Mouse (Mus musculus): ENCODE measurements around the gene Ccl22. TPM values are rescaled to one million over a fixed set of nuclear protein-coding genes. Genes with fewer than 3 reads are reported as not detected.

The Ccl22 gene
- polyA plus RNA-seq, 1 experiment from 2014 or later: 0.27 TPM

DNA sequence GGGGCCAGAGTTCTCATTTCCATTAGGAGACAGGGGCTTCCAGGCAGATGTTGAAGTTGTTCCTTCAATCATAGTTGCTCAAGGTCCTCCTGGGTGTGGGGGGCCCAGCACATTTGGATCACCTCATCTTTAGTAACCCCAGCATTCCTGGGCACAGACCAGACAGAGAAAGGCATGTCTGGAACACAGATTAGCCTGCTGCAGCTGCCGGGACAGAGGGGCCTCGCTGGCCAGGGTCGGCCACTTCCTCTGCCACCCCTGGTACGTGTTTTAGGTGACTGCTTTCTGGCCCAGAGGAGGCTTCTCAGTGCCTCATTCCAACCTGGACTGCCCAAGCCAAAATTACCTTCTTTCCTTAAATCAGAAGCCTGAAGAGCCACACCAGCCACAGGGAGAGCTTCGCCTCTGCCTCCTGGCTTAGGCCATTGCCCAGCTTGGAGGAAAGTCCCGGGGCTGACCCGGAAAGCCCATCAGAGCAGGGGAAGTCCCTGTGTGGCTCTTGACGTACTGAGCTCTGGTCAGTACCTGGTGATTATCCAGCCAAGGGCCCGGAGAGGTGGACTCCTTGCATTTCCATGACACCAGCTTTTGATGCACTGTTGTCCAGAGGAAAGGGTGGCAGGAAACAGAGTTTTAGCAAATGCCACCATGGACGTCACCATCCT, 39.7 kb upstream of the Ccl22 start:
- ATAC-seq (ENCODE audit: low read depth) (no peak), DNase-seq (no peak)
- peaks cover 43% of the 10 kb centered on the region for H3K4me1 ChIP-seq (replicated peaks)
- 63% methylated on average over 10 of the region's 10 CpGs for WGBS (ENCODE audit: insufficient replicate concordance)
- H3K27me3 ChIP-seq: 0 out of 2 replicates have a peak, but pooled peaks cover 4% of the 10 kb centered on the region
- no peaks in the 10 kb centered on the region for H3K36me3 ChIP-seq
- no peak overlapping the region for H3K4me3 ChIP-seq (replicated peaks)
- no peak overlapping the region for H3K9ac ChIP-seq
- H3K4me2 ChIP-seq: no peak overlapping the region
- no peak overlapping the region for H3K27ac ChIP-seq
- no peaks in the 10 kb centered on the region for H3K9me3 ChIP-seq (replicated peaks)

DNA sequence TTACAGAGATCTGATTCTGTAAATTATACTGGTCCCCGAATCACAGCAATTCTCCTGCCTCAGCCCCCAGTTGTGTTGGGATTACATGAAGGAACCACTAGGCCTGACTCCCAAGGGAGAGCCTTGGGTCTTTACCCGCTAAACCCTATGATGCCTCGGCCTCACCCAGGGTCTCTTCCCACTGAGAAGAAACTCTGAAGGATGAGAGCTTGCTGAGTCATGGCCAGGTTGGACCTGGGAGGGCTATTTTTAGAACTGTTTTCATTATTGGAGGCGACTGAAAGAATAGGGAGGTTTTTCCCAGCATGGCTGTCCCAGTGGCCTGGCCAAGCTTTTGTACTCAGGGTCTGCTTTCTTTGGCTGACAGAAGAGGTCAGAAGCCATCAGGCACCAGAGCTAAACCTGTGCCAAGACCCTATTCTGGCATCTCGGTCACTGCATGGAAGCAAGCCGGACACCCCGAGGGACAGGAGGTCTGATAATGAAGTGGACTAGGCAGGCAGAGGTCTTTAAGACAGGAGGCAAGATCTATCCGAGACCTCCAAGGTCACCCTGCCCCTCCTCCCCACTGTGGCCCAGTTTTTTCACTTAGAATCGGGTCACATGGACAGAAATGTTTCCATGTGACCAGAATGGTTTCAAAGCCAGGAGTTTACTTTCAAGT, 38.5 kb upstream of the Ccl22 start:
- DNase-seq (no peak), ATAC-seq (ENCODE audit: low read depth) (no peak)
- Histone ChIP-seq H3K36me3 (no peaks in the 10 kb centered on the region), H3K9ac (no peak overlapping the region; the same call in 1 of the 2 replicates), H3K27me3 (0 out of 2 replicates have a peak, but pooled peaks cover 4% of the 10 kb centered on the region), H3K4me3 (replicated peaks) (no peak overlapping the region), H3K9me3 (replicated peaks) (no peaks in the 10 kb centered on the region), H3K27ac (no peak overlapping the region), H3K4me1 (replicated peaks) (peaks cover 43% of the 10 kb centered on the region), H3K4me2 (no peak overlapping the region)
- WGBS (ENCODE audit: insufficient replicate concordance): 64% methylated on average over 9 of the region's 9 CpGs

DNA sequence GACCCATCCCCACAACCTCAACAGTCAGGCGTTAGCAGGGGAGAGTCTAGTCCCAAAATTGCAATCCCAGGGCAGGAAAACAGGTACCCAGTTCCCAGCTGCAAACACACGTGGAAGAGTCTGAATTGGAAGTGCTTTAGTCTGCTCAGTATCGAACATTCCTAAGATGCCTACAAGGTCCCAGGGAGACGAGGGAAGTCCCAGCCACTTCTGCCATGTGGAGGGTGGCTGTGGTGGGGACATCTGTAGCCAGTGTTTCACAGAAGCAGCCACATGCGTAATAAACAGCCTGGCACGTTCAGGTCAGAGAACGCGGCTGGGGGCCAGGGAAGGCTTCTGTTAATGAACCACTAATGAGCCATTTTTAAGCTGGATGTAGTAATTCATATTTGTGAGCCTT, 35.1 kb upstream of the Ccl22 start:
- DNase-seq: no peak
- Histone ChIP-seq H3K4me3 (replicated peaks) (no peak overlapping the region), H3K4me2 (no peak overlapping the region), H3K9me3 (replicated peaks) (no peaks in the 10 kb centered on the region), H3K27me3 (peaks cover 18% of the 10 kb centered on the region; the same call in 1 of the 2 replicates), H3K4me1 (replicated peaks) (peaks cover 24% of the 10 kb centered on the region), H3K9ac (no peak overlapping the region), H3K36me3 (no peaks in the 10 kb centered on the region), H3K27ac (no peak overlapping the region)
- WGBS (ENCODE audit: insufficient replicate concordance): 64% methylated on average over 8 of the region's 8 CpGs
- no peak for ATAC-seq (ENCODE audit: low read depth)

DNA sequence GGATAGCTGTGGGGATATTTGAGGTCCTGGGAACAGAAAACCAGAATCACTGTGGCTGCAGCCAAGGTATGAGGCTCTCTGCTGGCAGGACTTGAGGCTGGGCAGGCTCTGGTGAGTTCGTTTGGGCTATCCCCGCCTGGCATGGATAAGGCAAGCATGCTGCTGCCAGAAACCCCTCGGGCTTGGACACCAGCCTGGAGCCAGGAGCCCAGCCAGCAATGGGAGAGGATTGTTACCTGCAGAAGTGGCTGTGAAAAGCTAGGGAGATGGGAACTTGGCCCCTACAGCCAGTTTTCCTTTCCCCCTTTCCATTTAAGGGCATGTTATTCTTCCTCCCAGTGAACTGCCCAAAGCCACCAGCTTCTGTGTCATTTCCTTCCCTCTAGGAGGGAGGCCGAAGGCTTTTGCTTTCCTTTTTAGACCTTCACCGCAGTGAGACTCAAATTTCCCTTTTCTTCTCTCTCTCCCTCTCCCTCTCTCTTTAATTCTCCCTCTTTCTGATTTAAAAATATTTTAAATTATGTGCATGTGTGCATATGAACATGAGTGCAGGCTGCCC, 34.2 kb upstream of the Ccl22 start:
- Histone ChIP-seq H3K4me1 (replicated peaks) (peaks cover 15% of the 10 kb centered on the region), H3K36me3 (no peaks in the 10 kb centered on the region), H3K27me3 (peaks cover 25% of the 10 kb centered on the region; the same call in 1 of the 2 replicates), H3K9me3 (replicated peaks) (no peaks in the 10 kb centered on the region), H3K9ac (no peak overlapping the region), H3K4me3 (replicated peaks) (no peak overlapping the region), H3K27ac (peak overlapping the region; percentile 47; the same call in 1 of the 2 replicates), H3K4me2 (peak overlapping the region; percentile 14; the same call in 1 of the 2 replicates)
- no peak for DNase-seq
- 13% methylated on average over 5 of the region's 5 CpGs for WGBS (ENCODE audit: insufficient replicate concordance)
- ATAC-seq (ENCODE audit: low read depth): no peak

DNA sequence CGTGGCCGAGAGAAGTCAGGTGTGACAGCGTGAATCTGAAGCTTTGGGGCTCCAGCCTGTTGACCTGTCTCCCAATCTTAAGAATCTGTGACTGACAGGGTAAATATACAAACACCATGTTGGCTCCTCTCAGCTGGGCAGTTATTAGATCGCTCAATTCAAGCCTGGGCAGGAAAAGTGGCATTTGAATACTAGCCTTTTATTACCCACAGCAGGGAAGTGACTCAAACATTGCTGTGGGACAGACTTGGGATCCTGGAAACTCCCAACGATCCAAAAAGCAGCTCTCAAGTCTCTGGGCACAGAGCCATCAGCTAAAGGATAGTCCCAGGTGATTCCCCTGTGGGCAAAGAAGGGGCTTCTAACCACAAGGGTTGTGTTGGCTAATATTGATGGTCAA, 30.8 kb upstream of the Ccl22 start:
- Histone ChIP-seq H3K36me3 (no peaks in the 10 kb centered on the region), H3K4me2 (no peak overlapping the region), H3K4me1 (replicated peaks) (0 out of 2 replicates have a peak, but pooled peaks cover 3% of the 10 kb centered on the region), H3K4me3 (replicated peaks) (no peak overlapping the region), H3K9me3 (replicated peaks) (no peaks in the 10 kb centered on the region), H3K27me3 (peaks cover 26% of the 10 kb centered on the region; the same call in 1 of the 2 replicates), H3K27ac (no peak overlapping the region), H3K9ac (no peak overlapping the region)
- ATAC-seq (ENCODE audit: low read depth) (no peak), DNase-seq (no peak)
- 37% methylated on average over 5 of the region's 5 CpGs for WGBS (ENCODE audit: insufficient replicate concordance)

DNA sequence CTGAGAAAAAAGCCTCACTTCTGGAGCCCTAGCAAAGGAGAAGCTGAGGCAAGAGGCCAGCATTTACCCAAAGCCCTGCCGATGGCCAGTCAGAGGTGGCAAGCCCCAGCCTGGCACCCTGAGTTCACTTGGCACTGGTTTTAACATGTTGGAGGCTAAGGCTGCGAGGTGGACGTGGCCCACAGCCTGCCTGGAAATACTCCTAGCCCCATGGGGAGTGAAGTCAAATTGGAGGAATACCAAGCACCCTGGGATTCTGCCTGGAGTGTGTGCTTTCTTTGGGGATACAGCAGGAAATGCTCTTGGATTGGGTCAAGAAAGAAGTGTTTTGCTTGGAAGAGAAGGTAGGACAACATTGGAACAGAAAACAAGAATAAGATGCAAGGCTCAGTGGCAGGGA, 29.5 kb upstream of the Ccl22 start:
- Histone ChIP-seq H3K9me3 (replicated peaks) (no peaks in the 10 kb centered on the region), H3K9ac (no peak overlapping the region), H3K4me3 (replicated peaks) (no peak overlapping the region), H3K36me3 (no peaks in the 10 kb centered on the region), H3K4me2 (no peak overlapping the region), H3K4me1 (replicated peaks) (no peaks in the 10 kb centered on the region), H3K27ac (no peak overlapping the region), H3K27me3 (peaks cover 26% of the 10 kb centered on the region; the same call in 1 of the 2 replicates)
- WGBS (ENCODE audit: insufficient replicate concordance): 65% methylated on average over 3 of the region's 3 CpGs
- no peak for ATAC-seq (ENCODE audit: low read depth)
- no peak for DNase-seq

DNA sequence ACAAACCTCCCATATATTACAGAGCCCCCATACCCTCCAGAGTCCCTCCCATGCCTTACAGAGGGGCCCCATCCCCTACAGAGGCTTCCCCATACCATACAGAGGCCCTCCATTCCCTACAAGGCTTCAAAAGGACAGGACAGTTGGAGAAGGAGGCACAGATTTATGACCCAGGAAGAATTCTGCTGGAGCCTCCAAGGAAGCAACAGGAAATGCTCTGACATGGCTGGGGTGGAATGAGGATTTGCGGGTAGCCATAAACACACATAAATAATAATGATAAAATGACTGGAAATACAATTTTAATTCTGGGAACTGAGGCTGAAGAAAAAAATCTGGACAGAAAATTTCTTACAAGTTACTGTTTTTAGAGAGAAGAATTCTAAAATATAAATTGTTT, 28.5 kb upstream of the Ccl22 start:
- Histone ChIP-seq H3K4me3 (replicated peaks) (no peak overlapping the region), H3K9ac (no peak overlapping the region), H3K4me2 (no peak overlapping the region), H3K27me3 (peaks cover 26% of the 10 kb centered on the region; the same call in 1 of the 2 replicates), H3K9me3 (replicated peaks) (no peaks in the 10 kb centered on the region), H3K27ac (no peak overlapping the region), H3K4me1 (replicated peaks) (no peaks in the 10 kb centered on the region), H3K36me3 (no peaks in the 10 kb centered on the region)
- no peak for ATAC-seq (ENCODE audit: low read depth)
- WGBS (ENCODE audit: insufficient replicate concordance): 65% methylated on average over 1 of the region's 1 CpGs
- no peak for DNase-seq

DNA sequence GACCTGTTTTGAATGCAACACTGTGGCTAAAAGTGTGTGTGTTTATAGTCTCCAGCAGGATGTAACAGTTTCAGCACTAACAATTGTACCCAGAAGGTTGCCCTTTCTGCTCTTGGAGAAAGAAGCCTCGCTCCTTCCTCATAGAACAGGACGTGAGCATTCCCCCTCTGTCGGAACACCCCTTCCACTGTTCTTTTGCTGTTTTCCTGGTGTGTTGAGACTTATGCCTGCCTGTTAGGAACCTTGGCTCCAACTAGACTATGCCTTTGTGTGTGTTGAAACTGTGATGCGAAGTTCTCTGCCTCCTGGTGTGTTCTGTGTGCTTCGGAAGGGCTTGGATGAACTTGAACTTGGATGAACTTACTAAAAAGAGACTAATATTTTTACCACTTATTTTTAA, 19.4 kb upstream of the Ccl22 start:
- Histone ChIP-seq H3K27me3 (no peaks in the 10 kb centered on the region), H3K4me2 (no peak overlapping the region), H3K36me3 (no peaks in the 10 kb centered on the region), H3K9me3 (replicated peaks) (no peaks in the 10 kb centered on the region), H3K4me1 (replicated peaks) (peaks cover 24% of the 10 kb centered on the region), H3K4me3 (replicated peaks) (no peak overlapping the region), H3K27ac (no peak overlapping the region), H3K9ac (no peak overlapping the region)
- 66% methylated on average over 5 of the region's 5 CpGs for WGBS (ENCODE audit: insufficient replicate concordance)
- DNase-seq (no peak), ATAC-seq (ENCODE audit: low read depth) (no peak)

DNA sequence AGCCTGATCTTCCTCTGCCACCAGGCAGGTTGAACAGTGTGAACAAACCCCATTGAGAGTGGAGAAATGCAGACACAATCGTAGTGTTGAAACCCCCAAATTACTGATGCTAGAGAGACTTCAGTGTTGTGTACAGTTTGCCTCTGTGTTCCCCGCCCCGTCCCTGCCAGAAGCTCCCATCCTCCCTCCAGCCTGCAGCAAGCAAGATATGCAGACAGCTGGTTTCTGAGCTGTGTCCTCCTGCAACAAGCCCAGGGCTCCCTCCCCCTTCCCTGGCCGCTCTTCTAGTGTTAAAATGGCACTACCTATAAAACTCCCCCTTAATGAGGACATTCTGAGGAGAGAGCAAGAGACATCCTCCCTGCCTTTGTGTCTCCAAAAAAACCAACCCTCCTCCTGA, 16.1 kb upstream of the Ccl22 start:
- no peaks in the 10 kb centered on the region for H3K36me3 ChIP-seq
- peak overlapping the region; percentile 2; the same call in 1 of the 2 replicates for H3K9ac ChIP-seq
- no peaks in the 10 kb centered on the region for H3K27me3 ChIP-seq
- peak overlapping the region; percentile 77 for H3K27ac ChIP-seq
- H3K4me3 ChIP-seq (replicated peaks): no peak overlapping the region
- no peak overlapping the region for H3K4me2 ChIP-seq
- H3K9me3 ChIP-seq (replicated peaks): no peaks in the 10 kb centered on the region
- no peak for DNase-seq
- peaks cover 51% of the 10 kb centered on the region for H3K4me1 ChIP-seq (replicated peaks)
- peak; percentile 43 for ATAC-seq (ENCODE audit: low read depth)
- WGBS (ENCODE audit: insufficient replicate concordance): 37% methylated on average over 4 of the region's 4 CpGs

DNA sequence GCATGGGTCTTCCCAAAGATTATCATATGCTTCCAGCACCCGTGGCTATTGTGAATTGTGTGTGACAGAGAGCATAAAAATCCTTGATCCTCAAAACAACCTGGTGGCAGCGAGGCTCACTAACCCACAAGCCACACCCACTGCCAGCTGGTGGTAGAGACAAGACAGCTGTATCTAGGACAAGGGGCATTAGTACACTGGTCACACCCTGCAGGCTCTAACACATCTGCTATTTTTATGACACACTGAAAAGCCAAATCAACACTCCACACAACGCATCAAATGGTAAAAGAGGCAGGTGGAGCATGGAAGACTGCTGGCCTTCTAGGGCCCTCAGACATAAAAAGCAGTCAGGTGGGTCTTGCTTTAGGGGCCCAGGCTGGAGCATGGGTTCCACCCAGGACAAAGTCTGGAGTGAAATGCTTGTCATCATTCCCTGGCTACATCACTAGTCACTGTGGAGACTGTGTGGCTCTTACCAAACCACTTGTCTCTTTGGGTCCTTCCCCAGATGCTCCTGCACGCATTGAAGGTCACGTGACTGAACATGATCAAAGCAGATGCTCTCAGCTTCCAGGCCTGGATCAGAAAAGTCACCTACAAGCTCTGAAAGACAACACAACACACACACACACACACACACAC, 11.4 kb upstream of the Ccl22 start:
- Histone ChIP-seq H3K9me3 (replicated peaks) (no peaks in the 10 kb centered on the region), H3K27ac (peak overlapping the region; percentile 97), H3K4me1 (replicated peaks) (peaks cover 78% of the 10 kb centered on the region), H3K4me3 (replicated peaks) (peak overlapping the region; percentile 25), H3K4me2 (peak overlapping the region; percentile 62), H3K36me3 (no peaks in the 10 kb centered on the region), H3K27me3 (no peaks in the 10 kb centered on the region), H3K9ac (peak overlapping the region; percentile 65)
- peak; percentile 97 for ATAC-seq (ENCODE audit: low read depth)
- 33% methylated on average over 5 of the region's 5 CpGs for WGBS (ENCODE audit: insufficient replicate concordance)
- DNase-seq: peak; percentile 86

DNA sequence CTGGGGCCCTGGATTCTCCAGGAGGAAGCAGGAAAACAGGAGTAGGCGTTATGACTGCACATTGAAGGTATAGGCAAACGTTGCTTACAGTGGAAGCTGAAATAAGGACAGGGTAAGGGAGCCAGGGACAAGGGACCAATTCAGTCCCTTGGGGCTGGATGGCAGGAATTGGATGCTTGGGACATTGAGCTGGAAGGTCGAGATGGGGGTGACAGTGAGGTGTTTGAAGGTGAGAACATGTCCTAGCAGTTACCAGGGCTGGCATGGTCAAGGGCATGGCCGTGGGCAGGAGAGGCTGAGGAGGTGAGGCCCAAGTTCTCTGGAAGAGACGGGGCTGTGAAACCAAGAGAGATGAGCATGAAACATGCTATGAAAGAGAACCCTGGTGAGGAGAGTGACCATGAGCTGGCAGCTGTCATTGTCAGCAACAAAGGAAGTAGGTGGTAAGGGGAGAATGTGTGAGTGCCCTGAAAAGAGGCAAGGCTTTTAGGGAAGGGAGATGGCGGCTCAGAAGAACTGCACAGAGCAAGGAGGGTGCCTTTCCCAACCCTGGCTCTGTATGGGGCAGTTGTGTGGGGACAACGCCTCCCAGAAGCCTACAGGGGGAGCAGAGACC, 10.5 kb upstream of the Ccl22 start:
- H3K27me3 ChIP-seq: no peaks in the 10 kb centered on the region
- ATAC-seq (ENCODE audit: low read depth) (no peak), DNase-seq (no peak)
- no peaks in the 10 kb centered on the region for H3K9me3 ChIP-seq (replicated peaks)
- H3K4me1 ChIP-seq (replicated peaks): peaks cover 69% of the 10 kb centered on the region
- no peaks in the 10 kb centered on the region for H3K36me3 ChIP-seq
- H3K27ac ChIP-seq: peak overlapping the region; percentile 97
- peak overlapping the region; percentile 65 for H3K9ac ChIP-seq
- H3K4me2 ChIP-seq: peak overlapping the region; percentile 62
- H3K4me3 ChIP-seq (replicated peaks): no peak overlapping the region
- WGBS (ENCODE audit: insufficient replicate concordance): 65% methylated on average over 7 of the region's 7 CpGs

Measured in liver, embryonic 13.5 days (tissue).